Mouse (Mus musculus) layer of hippocampus, adult 6 months (tissue): Measurements from ENCODE around the gene Ccdc74a. TPM values are rescaled to one million over a fixed set of nuclear protein-coding genes. Genes with fewer than 3 reads are reported as not detected.

Source experiments
- long read RNA-seq, 2 experiments: library from polyadenylated mRNA; unstranded; transcript quantifications; one replicate each; pipeline ENCODE4 v2.0.0; 2019 to 2020
- polyA plus RNA-seq: library from polyadenylated mRNA; unstranded; fragments of <200 nt; fragmentation: Nextera tagmentation; gene quantifications from 2 replicates; pipeline ENCODE4 v1.2.3, GENCODE M21; 2021

Ccdc74a gene
- polyA plus RNA-seq: 13.7 and 15.2 TPM in 2 replicates
- long read RNA-seq, experiment 1, transcript Ccdc74a-207 (4 exons, 1,040 nt): major isoform, 5 of 12 reads
- long read RNA-seq, experiment 1, partial matches to known transcripts: 0 of 12 reads
- long read RNA-seq, experiment 1, other reads (novel, unspliced or antisense): 2 of 12 reads
- long read RNA-seq, experiment 2, transcript Ccdc74a-207 (4 exons, 1,040 nt): major isoform, 24 of 34 reads
- long read RNA-seq, experiment 2, partial matches to known transcripts: 1 of 34 reads
- long read RNA-seq, experiment 2, other reads (novel, unspliced or antisense): 6 of 34 reads

GRCm38 (mm10) chr16:17646310-17647114, at the start of gene Ccdc74a:
Gene Ccdc74a (plus strand): TSS chr16:17646470.

GRCm38 (mm10) chr16:17619198-17620105, 26.8 kb upstream of the Ccdc74a start, which contains the start of gene Smpd4:
Gene Smpd4 (plus strand): TSS chr16:17619354.

Other genes with a start within 250 kb of the Ccdc74a start
- gene Snap29, start 240.5 kb upstream of the Ccdc74a start, polyA plus RNA-seq: 6.8 and 6.9 TPM in 2 replicates
- gene Pi4ka, start 240.2 kb upstream of the Ccdc74a start, polyA plus RNA-seq: 62.7 and 66.9 TPM in 2 replicates
- gene Crkl, start 194.5 kb upstream of the Ccdc74a start, polyA plus RNA-seq: 25.4 and 26.0 TPM in 2 replicates
- 18.6 and 19.3 TPM in 2 replicates for gene Aifm3, start 156.9 kb upstream of the Ccdc74a start, polyA plus RNA-seq
- gene Lztr1, start 137.8 kb upstream of the Ccdc74a start, polyA plus RNA-seq: 119 and 121 TPM in 2 replicates
- gene Thap7, start 115.3 kb upstream of the Ccdc74a start, polyA plus RNA-seq: 57.8 and 60.8 TPM in 2 replicates
- gene Lrrc74b, start 85.2 kb upstream of the Ccdc74a start, polyA plus RNA-seq: 1.7 and 2.3 TPM in 2 replicates
- gene P2rx6, start 84.6 kb upstream of the Ccdc74a start, polyA plus RNA-seq: 1.3 TPM in 2 replicates
- 102 and 105 TPM in 2 replicates for gene Slc7a4, start 63.3 kb upstream of the Ccdc74a start, polyA plus RNA-seq
- 6.6 and 10.5 TPM in 2 replicates for gene Smpd4, start 27.1 kb upstream of the Ccdc74a start, polyA plus RNA-seq
- 46.8 and 48.5 TPM in 2 replicates for gene Med15, start 86.4 kb downstream of the Ccdc74a start, polyA plus RNA-seq
- 77.4 and 82.5 TPM in 2 replicates for gene Klhl22, start 113.1 kb downstream of the Ccdc74a start, polyA plus RNA-seq
- 0.55 and 1.2 TPM in 2 replicates for gene Scarf2, start 150.8 kb downstream of the Ccdc74a start, polyA plus RNA-seq
- gene B830017H08Rik, start 186.7 kb downstream of the Ccdc74a start, polyA plus RNA-seq: 0.93 and 1.1 TPM in 2 replicates
- gene Car15, start 191.9 kb downstream of the Ccdc74a start, polyA plus RNA-seq: 1.9 and 3.3 TPM in 2 replicates
- 0.11 and 0.40 TPM in 2 replicates for gene Gm20518, start 245.2 kb downstream of the Ccdc74a start, polyA plus RNA-seq
- not detected in 2 replicates for gene Tssk1, start 247.8 kb downstream of the Ccdc74a start, polyA plus RNA-seq